Mouse (Mus musculus) right cerebral cortex, postnatal 14 days (tissue): ENCODE results near the gene Minar1.
A peak's percentile ranks its signal among the peaks of the same experiment; 100 is the strongest.

Experiments used
- DNase-seq: peaks from one replicate; pipeline ENCODE4 v3.0.0; 2022

The Minar1 gene

DNA sequence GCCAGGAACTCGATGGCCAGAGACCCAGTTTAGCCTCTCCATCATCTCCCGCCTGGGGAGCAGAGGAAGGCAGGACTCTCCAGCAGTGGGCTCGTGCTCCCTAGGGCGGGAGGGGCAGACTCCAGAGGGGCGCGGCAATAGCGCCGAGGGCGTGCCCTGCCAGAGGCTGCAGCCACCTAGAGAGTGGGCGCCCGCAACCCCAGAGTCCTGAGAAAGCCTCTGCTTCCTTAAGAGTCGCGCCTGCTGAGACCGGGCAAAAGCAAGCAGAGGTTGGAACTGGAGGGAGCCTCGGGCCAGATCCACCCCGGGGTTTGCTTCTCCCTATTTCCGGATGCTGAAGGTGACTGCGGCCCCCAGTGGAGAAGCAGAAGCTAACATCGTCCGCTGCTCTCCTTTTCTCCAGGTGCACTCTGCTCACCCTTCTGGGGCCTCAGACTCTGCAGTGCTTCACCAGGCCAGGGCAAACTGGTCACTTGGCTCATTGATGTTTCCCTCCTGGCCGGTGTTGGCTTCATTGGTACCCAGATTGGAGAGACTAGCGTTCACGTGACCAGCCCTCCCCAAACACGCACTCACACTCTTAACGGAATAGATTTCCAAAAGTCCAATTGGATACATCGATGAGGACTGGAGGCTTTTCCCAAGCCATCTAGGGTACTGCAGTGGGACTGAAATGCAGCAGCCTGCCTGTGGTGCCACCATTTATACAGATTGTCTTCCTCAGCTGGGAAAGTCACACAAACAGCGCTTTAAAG is at the start of gene Minar1:
TSS of gene Minar1 (minus strand) at position 120 of the 755 bp plus-strand sequence.
- DNase-seq = peak; percentile 51

DNA sequence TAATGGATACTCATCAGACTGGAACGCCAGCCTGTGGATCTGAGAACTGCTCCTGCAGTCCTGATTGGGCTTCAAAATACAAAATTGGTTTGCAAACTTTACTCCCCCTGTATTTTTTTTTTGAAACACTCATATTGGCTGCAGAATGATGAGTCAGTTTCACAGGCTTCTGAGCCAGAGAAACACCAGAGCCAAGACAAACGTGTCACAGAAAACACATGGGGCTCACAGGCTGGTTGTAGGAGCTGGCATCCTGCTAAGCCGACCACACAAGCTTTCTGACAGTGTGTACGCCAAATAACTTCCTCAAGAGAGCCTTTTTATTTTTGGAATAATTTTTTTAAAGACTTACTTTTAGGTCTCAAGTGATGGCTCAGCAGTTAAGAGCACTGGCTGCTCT is 47.0 kb upstream of the Minar1 start:
- DNase-seq = peak; percentile 28

DNA sequence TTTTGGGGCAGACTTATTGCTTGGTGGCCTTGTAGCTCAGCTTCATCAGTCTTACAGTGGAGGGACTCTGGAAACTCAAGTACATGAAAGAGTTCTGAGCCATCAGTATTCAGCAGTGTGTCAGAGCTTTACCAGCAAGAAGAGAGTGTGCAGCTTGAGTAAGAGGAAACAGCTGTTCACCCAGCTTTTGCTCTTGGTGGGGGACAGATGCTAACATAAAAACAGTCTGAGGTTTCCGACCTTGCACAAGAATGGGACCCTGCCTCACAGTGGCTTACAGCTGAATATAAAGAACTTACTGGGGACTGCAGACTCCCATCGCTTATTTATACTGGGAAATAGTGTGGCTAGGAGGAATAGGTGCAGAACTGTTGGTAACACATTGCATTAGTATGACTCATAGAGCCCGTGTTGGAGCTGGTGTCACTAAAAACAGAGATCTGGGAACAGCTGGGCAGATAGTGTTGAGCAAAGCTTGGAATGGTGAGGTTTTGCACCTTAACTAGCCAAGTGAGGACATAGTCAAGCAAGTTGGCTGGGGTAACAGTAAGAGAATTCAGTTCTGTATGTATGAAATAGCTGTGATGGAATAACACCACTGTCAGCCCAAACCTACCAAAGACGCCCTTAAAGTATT is 44.5 kb upstream of the Minar1 start:
- DNase-seq = no peak

DNA sequence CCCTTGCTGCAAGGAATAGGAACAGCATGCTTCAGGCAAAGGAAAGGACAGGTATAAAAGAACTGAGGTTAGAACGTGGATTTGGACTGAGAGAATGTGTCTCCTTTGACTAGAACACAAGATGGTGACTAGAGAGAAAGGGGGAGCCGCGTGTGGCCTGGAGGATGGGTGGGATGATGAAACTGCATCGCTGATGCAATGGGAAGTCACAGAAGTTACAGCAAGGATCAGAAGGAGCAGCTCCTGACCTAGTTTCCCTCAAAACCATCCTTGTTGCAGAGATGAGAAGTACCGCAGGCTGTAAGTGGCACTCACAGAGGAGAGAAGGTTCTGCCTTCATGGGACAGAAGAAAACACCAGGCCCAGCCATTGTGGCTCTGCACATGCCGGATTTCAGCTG is 28.0 kb upstream of the Minar1 start:
- DNase-seq = no peak

DNA sequence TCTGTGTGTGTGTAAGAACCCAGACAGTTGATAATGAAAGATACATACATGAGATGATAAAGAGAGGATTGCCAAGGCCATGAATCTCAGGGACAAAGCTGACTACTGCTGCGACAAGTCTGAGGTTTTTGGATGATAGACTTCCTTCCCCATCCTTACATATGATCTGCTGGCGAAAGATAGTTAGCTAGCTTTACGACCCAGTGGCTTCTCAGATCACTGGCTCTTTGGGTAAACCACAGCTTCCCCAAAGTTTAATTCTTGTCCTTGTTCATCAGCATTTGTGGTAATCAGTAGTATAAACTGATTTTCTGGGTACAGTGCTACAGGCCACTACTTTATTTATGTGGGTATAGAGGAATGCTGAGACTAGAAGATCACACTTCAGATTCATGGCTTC is 14.5 kb upstream of the Minar1 start:
- DNase-seq = no peak

DNA sequence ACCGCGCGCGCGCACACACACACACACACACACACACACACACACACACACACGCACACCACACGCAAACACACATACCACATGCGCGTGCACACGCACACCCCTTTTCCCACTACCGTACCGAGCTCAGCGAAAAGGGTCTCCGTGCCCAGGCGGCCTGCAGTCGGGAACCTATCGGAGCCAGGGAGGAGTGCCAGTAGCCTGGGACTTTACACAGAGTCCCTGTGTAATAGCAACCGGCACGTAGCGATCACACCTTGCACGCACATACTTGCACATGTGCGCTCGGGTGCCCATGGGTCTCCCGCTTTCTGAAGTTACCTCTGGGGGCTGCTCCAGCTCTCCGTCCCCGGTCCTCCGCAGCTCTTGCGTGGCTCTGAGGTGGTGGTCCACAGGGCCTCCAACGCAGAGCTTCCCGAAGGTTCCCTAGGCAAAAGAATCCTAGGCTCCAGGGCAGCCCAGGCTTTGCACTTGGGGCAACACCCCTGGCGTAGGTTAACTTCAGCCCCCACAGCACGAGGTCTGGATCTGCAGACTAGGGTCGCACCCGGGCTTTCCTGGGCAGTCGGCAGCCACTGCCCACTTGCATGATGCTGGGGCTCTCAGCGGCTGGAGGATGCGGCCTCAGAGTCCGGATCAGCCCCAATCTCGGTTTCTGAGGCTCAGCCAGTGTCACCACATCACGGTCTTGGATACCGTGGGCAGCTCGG is 474 bp downstream of the Minar1 start:
- no peak for DNase-seq

DNA sequence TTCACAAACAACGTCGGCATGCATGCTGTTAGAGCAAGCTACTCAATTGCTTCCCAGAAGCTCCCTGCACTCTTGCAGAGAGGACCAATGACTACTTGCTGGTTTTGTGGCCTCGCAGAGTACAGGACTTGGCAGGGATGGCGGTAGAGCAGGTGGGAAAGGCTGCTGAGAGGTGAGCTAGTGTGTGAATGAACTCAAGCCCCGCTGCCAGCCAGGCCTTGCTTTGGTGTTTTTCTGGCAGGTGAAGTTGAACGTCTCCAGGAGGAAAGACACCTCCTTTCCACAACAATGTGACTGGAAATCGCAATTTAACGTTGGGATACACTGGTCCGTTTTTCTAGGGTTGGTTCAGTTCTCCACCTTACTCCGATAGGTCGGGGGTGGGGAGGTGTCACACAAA is 1.2 kb downstream of the Minar1 start:
- DNase-seq = no peak

DNA sequence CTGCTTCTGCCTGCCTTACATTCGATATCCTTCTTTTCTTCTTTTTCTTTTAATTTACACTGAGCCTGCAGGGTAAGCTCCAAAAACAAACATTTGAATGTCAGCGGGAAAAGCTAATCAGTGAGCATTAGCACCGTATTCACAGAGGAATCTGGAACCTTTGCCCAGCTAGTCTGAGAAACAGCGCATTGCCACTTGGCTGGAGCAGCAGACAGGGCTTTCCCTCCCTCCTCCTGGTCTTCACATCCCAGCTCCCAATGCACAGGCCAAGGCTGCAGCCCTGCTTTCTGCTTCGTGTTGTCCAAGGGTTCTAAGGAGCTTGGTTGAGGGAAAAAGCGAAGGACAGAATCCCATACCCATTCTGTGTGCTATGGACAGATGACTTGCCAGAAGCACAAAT is 2.6 kb downstream of the Minar1 start:
- no peak for DNase-seq

DNA sequence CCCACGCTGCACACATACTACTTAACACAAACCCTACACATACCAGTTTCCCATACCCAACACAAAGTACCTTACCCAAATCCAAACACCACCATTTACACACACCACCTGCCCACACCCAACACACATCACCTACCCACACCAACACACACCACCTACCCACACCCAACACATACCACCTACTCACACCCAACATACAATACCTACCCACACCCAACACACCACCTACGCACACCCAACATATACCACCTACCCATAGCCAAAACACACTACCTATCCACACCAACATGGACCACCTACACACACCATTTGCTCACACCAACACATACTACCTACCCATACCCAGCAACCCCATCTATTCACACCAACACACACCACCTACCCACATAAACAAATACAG is 6.0 kb downstream of the Minar1 start:
- DNase-seq = no peak

DNA sequence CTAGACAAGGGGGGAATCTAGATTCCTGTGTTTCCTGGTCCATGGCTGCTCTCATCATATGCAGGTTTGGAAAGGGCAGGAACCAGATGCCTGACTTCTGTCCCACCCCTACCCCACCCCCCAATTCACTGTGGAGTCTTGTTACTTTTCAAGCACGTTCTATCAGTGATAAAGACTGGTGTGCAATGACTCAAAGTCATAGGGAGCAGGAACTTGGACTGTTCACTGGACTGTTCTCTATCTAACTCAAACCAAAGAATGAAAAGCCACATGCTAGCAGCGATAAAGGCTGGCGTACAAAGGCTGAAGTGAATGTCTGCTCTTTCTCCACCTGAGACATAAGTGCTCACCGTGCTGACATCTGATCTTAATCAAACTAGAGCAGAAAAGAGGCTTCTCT is 12.3 kb downstream of the Minar1 start:
- no peak for DNase-seq

DNA sequence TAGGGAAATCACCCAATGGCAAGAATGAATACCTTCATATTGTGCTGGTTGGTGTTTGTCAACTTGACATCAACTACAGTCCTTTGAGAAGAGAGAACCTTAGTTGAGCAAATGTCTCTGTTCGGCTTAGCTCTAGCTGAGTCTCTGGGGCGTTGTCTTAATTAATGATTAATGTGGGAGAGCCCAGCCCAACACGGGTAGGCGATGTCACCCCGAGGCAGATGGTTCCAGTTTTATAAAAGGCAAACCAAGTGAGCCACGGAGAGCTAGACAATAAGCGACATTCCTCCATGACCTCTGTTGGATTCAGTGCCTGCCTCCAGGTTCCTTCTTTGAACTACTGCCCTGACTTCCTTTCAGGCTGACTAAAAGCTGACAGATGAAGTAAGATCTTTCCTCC is 15.6 kb downstream of the Minar1 start:
- DNase-seq = no peak

DNA sequence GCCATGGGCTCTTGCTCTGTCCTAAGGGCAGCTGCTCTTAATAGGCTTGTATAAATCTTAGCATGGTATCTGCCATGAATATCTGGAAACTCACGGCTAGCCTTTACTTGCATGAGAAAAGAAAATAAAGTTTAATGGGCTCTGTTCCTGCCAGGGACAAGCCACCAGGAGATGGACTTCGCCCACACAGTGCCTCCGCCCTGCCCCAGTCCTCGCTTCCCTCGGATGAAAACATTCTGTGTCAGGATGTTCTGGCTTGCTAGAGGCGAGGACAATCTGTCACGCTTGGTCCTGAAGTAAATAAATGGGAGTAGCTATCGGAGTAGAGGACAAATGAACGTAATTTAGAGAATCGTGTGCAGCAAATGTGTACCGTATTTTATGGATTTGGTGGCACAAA is 16.7 kb downstream of the Minar1 start:
- no peak for DNase-seq

DNA sequence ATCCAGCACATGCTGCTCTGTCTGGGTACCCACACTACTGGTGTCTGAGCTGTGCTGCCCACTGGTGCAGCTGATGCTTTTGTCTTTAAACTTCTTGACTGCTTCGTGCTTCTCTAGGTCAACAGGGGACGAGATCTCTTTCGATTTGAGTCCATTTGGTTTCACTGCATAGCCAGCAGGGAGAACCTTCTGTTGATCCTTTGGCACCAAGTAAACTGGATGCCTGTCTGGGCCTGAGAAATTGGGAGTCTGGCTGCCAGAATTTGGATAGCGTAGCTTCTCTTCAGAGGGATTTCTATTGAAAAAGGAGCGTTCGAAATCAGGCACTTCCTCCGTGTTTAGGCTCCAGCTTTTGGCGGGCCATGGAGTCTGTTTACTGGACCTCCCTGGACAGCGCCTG is 21.0 kb downstream of the Minar1 start:
- no peak for DNase-seq

DNA sequence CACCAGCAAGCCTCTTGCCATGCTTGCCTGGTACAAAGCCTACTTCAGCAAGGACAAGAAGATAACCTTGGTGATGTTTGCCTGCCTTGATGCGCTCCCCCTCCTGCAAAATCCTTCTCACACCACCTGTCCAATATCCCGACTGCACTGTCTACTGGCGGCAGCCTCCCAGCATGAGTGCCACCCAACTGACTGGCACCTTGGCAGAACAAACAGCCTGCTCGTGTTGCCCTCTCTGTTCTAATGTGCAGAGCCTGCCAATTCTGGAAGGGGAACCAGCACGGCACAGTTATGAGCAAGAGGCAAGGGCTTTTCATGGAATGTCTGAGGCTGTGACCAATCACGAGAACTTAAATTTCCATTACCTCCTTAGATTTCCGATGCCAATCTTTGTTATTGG is 22.2 kb downstream of the Minar1 start:
- no peak for DNase-seq

DNA sequence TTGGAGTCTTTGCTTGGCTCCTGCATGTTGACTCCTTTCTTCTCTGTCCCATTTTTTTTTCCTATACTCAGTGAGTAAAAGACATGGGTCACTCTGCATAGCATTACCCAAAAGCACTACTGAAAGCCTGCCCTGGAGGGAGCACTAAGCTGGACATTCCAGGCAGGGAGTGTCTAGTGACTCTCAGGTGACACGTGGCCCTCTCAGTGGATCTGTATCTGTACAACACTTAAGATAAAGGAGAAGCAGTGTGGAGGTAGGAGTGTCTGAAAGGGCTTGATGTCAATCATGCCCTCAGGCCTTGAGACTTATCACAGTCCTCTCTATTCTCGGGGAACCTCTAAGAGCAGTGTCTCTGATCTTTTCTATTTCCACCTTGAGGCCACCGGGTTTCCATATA is 25.9 kb downstream of the Minar1 start:
- no peak for DNase-seq

DNA sequence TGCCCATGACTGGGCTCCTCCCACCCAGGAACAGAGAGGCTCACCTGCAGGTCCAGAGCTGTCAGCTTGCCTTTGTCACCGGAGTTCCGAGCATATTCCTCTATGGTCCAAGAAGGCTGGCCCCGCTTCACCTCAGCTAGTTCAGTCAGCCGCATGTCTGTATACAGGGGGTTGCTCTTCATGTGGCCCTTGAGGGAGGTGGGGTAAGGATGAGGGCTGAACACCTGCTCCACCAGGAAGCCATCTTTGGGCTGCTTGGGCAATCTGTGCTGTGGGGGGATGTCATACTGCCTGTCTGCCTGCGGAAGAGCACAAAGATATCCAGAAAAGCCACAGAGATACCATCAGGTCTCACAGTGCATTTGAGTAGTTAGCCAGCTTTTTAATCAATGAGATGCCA is 26.5 kb downstream of the Minar1 start:
- no peak for DNase-seq

DNA sequence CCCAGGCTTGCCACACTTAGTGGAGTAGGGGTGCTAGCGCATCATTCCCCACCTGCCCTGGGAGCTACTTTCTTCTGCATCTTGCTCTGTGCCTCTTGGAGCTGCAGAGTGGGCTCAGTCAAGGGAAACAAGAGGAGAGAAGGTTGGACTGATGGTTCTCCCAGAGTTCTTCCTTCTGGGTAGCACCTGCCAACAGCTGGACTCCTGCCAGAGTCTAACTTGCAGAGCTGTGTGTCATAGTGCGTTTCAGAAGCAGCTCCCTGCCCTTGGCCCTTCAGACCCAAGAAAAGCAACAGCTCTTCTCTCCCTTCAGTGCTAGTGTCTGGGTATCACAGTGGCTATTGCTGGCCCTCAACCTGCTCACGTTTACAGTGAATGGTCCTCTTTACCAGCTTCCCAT is 30.5 kb downstream of the Minar1 start:
- no peak for DNase-seq

DNA sequence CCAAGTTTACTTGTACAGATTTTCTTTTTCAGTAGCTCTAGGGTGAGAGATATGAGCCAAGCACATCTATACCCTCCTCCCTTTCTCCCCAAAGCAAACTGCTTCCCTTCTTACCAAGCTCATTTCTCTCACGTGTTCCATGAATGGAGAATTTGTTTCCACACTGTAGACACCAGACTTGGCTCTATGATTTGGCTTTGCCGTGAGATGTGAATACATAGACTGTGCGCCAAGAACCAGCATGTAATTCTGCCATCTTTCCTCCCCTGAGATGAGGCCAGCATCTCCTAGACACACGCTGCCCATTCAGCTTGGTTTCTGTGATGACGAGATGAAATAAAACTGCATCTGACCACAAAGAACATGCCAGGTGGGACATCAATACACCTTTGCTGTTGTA is 44.5 kb downstream of the Minar1 start:
- no peak for DNase-seq

DNA sequence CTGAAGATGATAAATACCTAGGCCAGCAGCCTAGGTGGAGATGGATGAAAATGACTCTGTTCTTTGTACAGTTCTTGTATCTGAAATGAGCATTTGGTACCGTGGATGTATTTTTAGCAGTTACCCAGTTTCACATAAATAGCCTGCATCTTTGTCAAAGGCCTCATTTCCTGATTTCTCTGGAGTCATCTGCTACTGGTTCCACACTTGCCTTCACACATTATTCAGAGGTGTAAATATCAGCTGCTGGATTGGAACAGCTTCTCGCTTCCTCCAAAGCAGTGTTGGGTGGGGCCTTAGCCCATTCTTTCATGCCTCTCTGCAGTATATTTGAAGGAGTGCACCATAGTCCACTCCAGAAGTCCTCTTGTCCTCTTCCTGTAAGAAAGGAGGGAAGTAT is 70.3 kb downstream of the Minar1 start:
- no peak for DNase-seq
